Mouse (Mus musculus): ENCODE results near the gene Dmbx1. TPM values are rescaled to one million over a fixed set of nuclear protein-coding genes. Genes with fewer than 3 reads are reported as not detected.
A peak's percentile ranks its signal among the peaks of the same experiment; 100 is the strongest.

Dmbx1 gene
- polyA plus RNA-seq, 1 experiment from 2014 or later: not detected

- no peaks in the 10 kb centered on the region for H3K36me3 ChIP-seq (ENCODE audit: insufficient read depth, low read length)
- no peak overlapping the region for H3K9ac ChIP-seq (replicated peaks; ENCODE audit: low read length)
- no peak overlapping the region for H3K4me3 ChIP-seq (ENCODE audit: low read length)
- H3K4me2 ChIP-seq (replicated peaks; ENCODE audit: low read depth, low read length): no peak overlapping the region
- H3K27ac ChIP-seq (ENCODE audit: low read length): no peak overlapping the region
- peaks cover 6% of the 10 kb centered on the region; the same call in 1 of the 2 replicates for H3K4me1 ChIP-seq (ENCODE audit: insufficient read depth, low read length)
- no peaks in the 10 kb centered on the region for H3K27me3 ChIP-seq (ENCODE audit: insufficient read depth, low read length)
- no peaks in the 10 kb centered on the region for H3K9me3 ChIP-seq (ENCODE audit: low read length)
- ATAC-seq (ENCODE audit: low FRiP score, low TSS enrichment): no peak
- WGBS: 52% methylated on average over 9 of the region's 9 CpGs
These were observed 60.9 kb downstream of the Dmbx1 start for GRCm38 (mm10) chr4:115878828-115879227.

GRCm38 (mm10) chr4:115878216-115878678, 61.5 kb downstream of the Dmbx1 start:
- no peaks in the 10 kb centered on the region for H3K9me3 ChIP-seq (ENCODE audit: low read length)
- peak overlapping the region; percentile 26 for H3K4me2 ChIP-seq (replicated peaks; ENCODE audit: low read depth, low read length)
- no peaks in the 10 kb centered on the region for H3K27me3 ChIP-seq (ENCODE audit: insufficient read depth, low read length)
- H3K4me3 ChIP-seq (ENCODE audit: low read length): no peak overlapping the region
- H3K4me1 ChIP-seq (ENCODE audit: insufficient read depth, low read length): peaks cover 6% of the 10 kb centered on the region; the same call in 1 of the 2 replicates
- H3K27ac ChIP-seq (ENCODE audit: low read length): no peak overlapping the region
- H3K36me3 ChIP-seq (ENCODE audit: insufficient read depth, low read length): peaks cover 4% of the 10 kb centered on the region; the same call in 1 of the 2 replicates
- 2% methylated on average over 11 of the region's 11 CpGs for WGBS
- H3K9ac ChIP-seq (replicated peaks; ENCODE audit: low read length): 0 out of 2 replicates have a peak overlapping the region, but pooled peaks have one; percentile 35
- no peak for ATAC-seq (ENCODE audit: low FRiP score, low TSS enrichment)

DNA sequence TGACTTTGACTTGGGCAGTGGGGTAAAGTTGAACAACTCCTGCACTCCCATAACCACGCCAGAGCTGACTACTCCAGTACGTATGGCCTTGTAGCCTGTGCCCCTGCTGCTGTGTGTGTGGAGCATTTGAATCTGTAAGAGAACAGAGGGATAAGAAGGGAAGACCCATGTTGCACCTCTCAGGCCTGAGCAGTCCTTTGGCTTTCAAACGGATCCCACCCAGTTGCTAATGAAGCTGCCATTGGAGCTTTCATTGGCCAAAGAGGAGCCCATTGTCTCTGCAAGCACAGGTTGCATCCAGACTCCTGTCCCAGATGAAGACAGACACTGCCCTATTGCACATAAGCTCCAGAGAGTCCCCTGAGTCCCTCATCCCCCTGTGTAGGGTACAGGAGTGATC, 66.5 kb downstream of the Dmbx1 start:
- Histone ChIP-seq H3K4me3 (ENCODE audit: low read length) (no peak overlapping the region), H3K27me3 (ENCODE audit: insufficient read depth, low read length) (no peaks in the 10 kb centered on the region), H3K9ac (replicated peaks; ENCODE audit: low read length) (no peak overlapping the region), H3K4me2 (replicated peaks; ENCODE audit: low read depth, low read length) (no peak overlapping the region), H3K9me3 (ENCODE audit: low read length) (no peaks in the 10 kb centered on the region), H3K27ac (ENCODE audit: low read length) (no peak overlapping the region), H3K36me3 (ENCODE audit: insufficient read depth, low read length) (peaks cover 5% of the 10 kb centered on the region; the same call in 1 of the 2 replicates), H3K4me1 (ENCODE audit: insufficient read depth, low read length) (peaks cover 4% of the 10 kb centered on the region; the same call in 1 of the 2 replicates)
- 83% methylated on average over 3 of the region's 3 CpGs for WGBS
- no peak for ATAC-seq (ENCODE audit: low FRiP score, low TSS enrichment)

- peaks cover 5% of the 10 kb centered on the region; the same call in 1 of the 2 replicates for H3K36me3 ChIP-seq (ENCODE audit: insufficient read depth, low read length)
- H3K27ac ChIP-seq (ENCODE audit: low read length): no peak overlapping the region
- peak; percentile 46; the same call in 1 of the 2 replicates for ATAC-seq (ENCODE audit: low FRiP score, low TSS enrichment)
- no peaks in the 10 kb centered on the region for H3K9me3 ChIP-seq (ENCODE audit: low read length)
- H3K9ac ChIP-seq (replicated peaks; ENCODE audit: low read length): no peak overlapping the region
- H3K4me1 ChIP-seq (ENCODE audit: insufficient read depth, low read length): no peaks in the 10 kb centered on the region
- no peaks in the 10 kb centered on the region for H3K27me3 ChIP-seq (ENCODE audit: insufficient read depth, low read length)
- 31% methylated on average over 16 of the region's 16 CpGs for WGBS
- no peak overlapping the region for H3K4me3 ChIP-seq (ENCODE audit: low read length)
- H3K4me2 ChIP-seq (replicated peaks; ENCODE audit: low read depth, low read length): no peak overlapping the region
These were observed 70.1 kb downstream of the Dmbx1 start for GRCm38 (mm10) chr4:115869512-115870210.

Other genes with a start within 250 kb of the Dmbx1 start
- gene Efcab14, start 202.2 kb downstream of the Dmbx1 start, polyA plus RNA-seq (2015; fragmentation: Nextera tagmentation; extraction: Ambion mirVana): 32.7 and 41.9 TPM in 2 replicates
- gene Tex38, start 158.9 kb downstream of the Dmbx1 start, polyA plus RNA-seq (2015; fragmentation: Nextera tagmentation; extraction: Ambion mirVana): 0.20 and 0.37 TPM in 2 replicates
- gene Atpaf1, start 155.1 kb downstream of the Dmbx1 start, polyA plus RNA-seq (2015; fragmentation: Nextera tagmentation; extraction: Ambion mirVana): 58.0 and 59.7 TPM in 2 replicates
- 11.8 and 15.2 TPM in 2 replicates for gene Mob3c, start 111.8 kb downstream of the Dmbx1 start, polyA plus RNA-seq (2015; fragmentation: Nextera tagmentation; extraction: Ambion mirVana)
- gene Mknk1, start 100.7 kb downstream of the Dmbx1 start, polyA plus RNA-seq (2015; fragmentation: Nextera tagmentation; extraction: Ambion mirVana): 29.9 and 31.0 TPM in 2 replicates
- 0.07 TPM in 1 of 2 replicates, not detected in the other for gene Kncn, start 55.5 kb downstream of the Dmbx1 start, polyA plus RNA-seq (2015; fragmentation: Nextera tagmentation; extraction: Ambion mirVana)
- gene 6430628N08Rik, start 49.3 kb downstream of the Dmbx1 start, polyA plus RNA-seq (2015; fragmentation: Nextera tagmentation; extraction: Ambion mirVana): 0.10 TPM in 1 of 2 replicates, not detected in the other
- gene Faah, start 78.0 kb upstream of the Dmbx1 start, polyA plus RNA-seq (2015; fragmentation: Nextera tagmentation; extraction: Ambion mirVana): 13.7 and 15.3 TPM in 2 replicates
- gene Nsun4, start 114.0 kb upstream of the Dmbx1 start, polyA plus RNA-seq (2015; fragmentation: Nextera tagmentation; extraction: Ambion mirVana): 21.2 and 22.8 TPM in 2 replicates
- 505 and 583 TPM in 2 replicates for gene Uqcrh, start 135.1 kb upstream of the Dmbx1 start, polyA plus RNA-seq (2015; fragmentation: Nextera tagmentation; extraction: Ambion mirVana)
- 87.9 and 88.0 TPM in 2 replicates for gene Lrrc41, start 135.3 kb upstream of the Dmbx1 start, polyA plus RNA-seq (2015; fragmentation: Nextera tagmentation; extraction: Ambion mirVana)
- gene Rad54l, start 183.8 kb upstream of the Dmbx1 start, polyA plus RNA-seq (2015; fragmentation: Nextera tagmentation; extraction: Ambion mirVana): 34.7 and 35.6 TPM in 2 replicates
- gene Pomgnt1, start 183.9 kb upstream of the Dmbx1 start, polyA plus RNA-seq (2015; fragmentation: Nextera tagmentation; extraction: Ambion mirVana): 59.2 and 65.5 TPM in 2 replicates
- 3.8 and 3.9 TPM in 2 replicates for gene Lurap1, start 211.4 kb upstream of the Dmbx1 start, polyA plus RNA-seq (2015; fragmentation: Nextera tagmentation; extraction: Ambion mirVana)
- gene Tspan1, start 227.7 kb upstream of the Dmbx1 start, polyA plus RNA-seq (2015; fragmentation: Nextera tagmentation; extraction: Ambion mirVana): 2.8 and 4.8 TPM in 2 replicates
- not detected in 2 replicates for gene 1700042G07Rik, start 233.4 kb upstream of the Dmbx1 start, polyA plus RNA-seq (2015; fragmentation: Nextera tagmentation; extraction: Ambion mirVana)
- not detected in 2 replicates for gene Gm49337, start 233.5 kb upstream of the Dmbx1 start, polyA plus RNA-seq (2015; fragmentation: Nextera tagmentation; extraction: Ambion mirVana)

Measured in kidney, embryonic 16.5 days (tissue).